Mouse (Mus musculus): ENCODE measurements around the gene Gnaz. TPM values are rescaled to one million over a fixed set of nuclear protein-coding genes. Genes with fewer than 3 reads are reported as not detected.

Gnaz gene
- polyA plus RNA-seq (2015; fragmentation: Nextera tagmentation; extraction: Ambion mirVana) = 5.4 and 10.9 TPM in 2 replicates

DNA sequence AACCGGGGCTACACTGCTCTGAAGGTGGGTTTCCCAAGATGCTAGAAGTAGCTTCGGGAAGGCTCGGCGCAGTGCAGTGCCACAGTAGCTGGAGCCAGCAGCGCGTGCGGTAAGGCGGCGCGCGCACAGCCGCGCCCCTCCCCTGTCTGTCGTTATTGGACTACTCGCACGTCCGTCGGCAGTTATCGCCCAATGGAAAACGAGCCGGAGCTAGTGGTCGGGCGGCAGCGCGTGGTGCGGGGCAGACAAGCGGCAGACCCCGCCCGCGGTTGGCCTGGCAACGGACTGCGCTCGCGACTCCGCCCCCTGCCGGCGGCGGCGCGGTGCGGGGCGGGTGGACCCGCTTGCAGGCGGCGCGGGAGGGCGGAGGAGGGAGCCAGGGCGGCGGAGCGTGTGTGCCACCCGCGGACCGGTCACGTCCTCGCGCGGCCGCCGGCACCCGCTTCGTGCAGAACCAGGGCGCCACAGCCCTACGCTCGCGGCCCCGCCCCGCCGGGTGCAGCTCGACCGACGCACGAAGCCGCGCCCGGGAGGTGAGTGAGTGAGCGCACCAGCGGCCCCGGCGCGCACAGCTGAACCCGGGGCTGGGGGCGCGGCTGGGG lies at the start of gene Gnaz:
TSS of gene Gnaz (plus strand) at position 328 of the 602 bp plus-strand sequence.

GRCm38 (mm10) chr10:75032395-75032794 lies 65.4 kb downstream of the Gnaz start, which contains the start of gene Rsph14:
Rsph14 (minus strand) TSS chr10:75032586.

DNA sequence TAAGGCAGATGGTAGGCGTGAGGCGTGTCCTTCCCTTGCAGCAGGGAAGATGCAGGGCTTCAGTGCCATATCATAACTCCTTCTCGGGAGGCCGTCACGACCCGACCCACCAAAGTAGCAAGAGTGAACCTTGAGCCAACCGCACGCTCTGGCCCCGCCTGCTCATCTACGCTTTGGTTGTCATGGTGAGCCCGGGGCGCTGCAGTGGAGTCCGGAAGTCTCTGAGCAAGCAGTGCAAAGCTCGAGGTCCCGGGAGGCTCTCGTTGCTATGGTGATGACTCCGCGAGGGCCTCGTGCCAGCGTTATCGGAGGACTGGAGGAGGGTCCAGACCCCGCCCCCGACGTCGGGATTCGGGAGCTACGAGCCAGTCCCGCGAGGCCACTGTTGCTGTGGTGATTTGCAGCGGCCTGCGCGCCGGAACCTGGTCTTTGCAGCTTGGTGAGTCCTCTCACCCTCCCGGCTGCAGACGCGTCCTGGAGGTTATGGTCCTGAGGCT lies 70.0 kb downstream of the Gnaz start, which contains the start of gene Rab36:
TSS of gene Rab36 (plus strand) at position 176 of the 497 bp plus-strand sequence.

DNA sequence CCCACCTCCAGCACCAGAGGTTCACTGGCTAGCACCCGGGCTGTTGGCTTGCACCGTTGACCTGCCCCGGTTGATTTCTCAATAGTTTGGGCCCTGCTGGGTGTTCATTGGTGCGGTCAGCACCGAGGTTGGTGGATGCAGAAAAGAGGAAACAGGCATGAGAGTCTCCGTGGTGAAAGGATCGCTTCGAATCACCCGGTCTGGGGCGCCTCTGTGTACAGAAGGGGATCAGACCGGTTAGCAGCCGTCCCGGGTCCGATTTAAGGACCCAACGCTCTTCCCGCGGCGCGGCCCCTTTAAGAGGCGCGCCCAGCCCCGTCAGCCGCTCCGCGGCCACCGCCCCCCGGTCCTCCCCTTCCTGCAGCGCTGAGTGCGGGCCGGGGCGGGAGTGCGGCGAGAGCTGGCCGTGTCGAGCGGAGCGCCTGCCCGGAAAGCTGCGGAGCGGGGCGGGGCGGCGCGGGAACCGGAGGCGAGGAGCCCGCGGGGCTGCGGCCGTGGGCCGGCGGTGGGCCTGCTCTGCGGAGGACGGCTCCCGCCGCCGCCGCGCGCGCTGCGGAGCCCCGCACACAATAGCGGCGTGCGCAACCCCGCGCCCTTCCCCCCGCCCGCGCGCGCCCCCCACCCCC lies 93.4 kb downstream of the Gnaz start, which contains the start of gene Bcr:
TSS of gene Bcr (plus strand) at position 376 of the 626 bp plus-strand sequence.

Other genes with a start within 250 kb of the Gnaz start
- gene Rsph14, start 65.4 kb downstream of the Gnaz start, polyA plus RNA-seq (2015; fragmentation: Nextera tagmentation; extraction: Ambion mirVana) = 0.24 and 0.75 TPM in 2 replicates
- 10.0 and 13.1 TPM in 2 replicates for gene Rab36, start 69.9 kb downstream of the Gnaz start, polyA plus RNA-seq (2015; fragmentation: Nextera tagmentation; extraction: Ambion mirVana)
- gene Bcr, start 93.4 kb downstream of the Gnaz start, polyA plus RNA-seq (2015; fragmentation: Nextera tagmentation; extraction: Ambion mirVana) = 4.1 and 7.9 TPM in 2 replicates
- 15.0 and 19.4 TPM in 2 replicates for gene Specc1l, start 244.9 kb downstream of the Gnaz start, polyA plus RNA-seq (2015; fragmentation: Nextera tagmentation; extraction: Ambion mirVana)